ENCODE assay signal across 7 mouse cellular contexts in the genomic region with DNA sequence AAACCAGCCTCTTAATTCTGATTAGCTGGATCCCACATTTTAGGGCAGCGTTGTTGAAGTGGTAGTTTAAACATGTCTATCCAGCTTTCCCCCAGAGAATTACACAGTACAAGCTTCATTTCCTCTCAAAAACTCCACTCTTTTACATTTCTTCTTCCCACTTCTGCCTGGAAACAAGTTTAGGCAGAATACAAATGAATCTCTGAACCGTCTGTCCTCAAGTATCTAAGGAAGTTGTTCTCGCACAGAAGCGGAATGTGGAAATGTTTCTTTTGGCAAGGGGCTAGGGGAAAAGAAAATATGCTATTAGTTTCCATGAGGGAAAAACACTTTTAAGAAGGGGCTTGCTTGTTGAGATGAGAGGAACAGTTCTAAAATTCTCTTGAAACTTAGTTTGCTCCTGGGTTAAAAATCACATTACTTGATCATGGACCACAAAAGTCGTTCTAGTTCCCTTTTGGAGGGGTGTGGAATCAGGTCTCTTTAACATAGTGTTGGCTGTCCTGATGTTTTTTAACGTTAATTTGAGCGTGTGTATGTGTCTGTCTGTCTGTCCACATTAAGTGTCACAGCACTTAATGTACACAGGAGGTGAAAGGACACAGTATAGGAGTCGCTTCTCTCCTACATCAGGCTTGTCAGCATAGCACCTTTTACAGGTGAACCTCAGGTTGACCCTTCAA. TPM values are rescaled to one million over a fixed set of nuclear protein-coding genes. Genes with fewer than 3 reads are reported as not detected.
DNase-seq lines count a peak whose midpoint lies in the region; ATAC-seq and TF ChIP-seq lines count a peak whose summit lies in the region.

No protein-coding gene starts in this region.

- H3K79me2 ChIP-seq in macrophage (ENCODE audit: inconsistent target) = peaks cover 33% of the 10 kb centered on the region

- peak overlapping the region; percentile 73 for H3K27ac ChIP-seq in hindbrain, embryonic 11.5 days (ENCODE audit: low read depth, low read length)
- H3K27ac ChIP-seq in macrophage = peak overlapping the region; percentile 100

- H3K4me1 ChIP-seq in G1E (ENCODE audit: insufficient read depth, low read depth, low read length) = peaks cover 40% of the 10 kb centered on the region
- 0 out of 2 replicates have a peak, but pooled peaks cover 2% of the 10 kb centered on the region for H3K4me1 ChIP-seq in hindbrain, embryonic 11.5 days (replicated peaks; ENCODE audit: control insufficient read depth, insufficient read depth, low read length)

- H3K4me3 ChIP-seq in G1E (ENCODE audit: low read depth, low read length) (peak overlapping the region; percentile 99), macrophage (ENCODE audit: inconsistent target) (peak overlapping the region; percentile 54)
- H3K4me3 ChIP-seq in hindbrain, embryonic 11.5 days (ENCODE audit: low read depth, low read length) = peak overlapping the region; percentile 100

- no peaks in the 10 kb centered on the region for H3K9me3 ChIP-seq in G1E (replicated peaks)
- H3K9me3 ChIP-seq in hindbrain, embryonic 11.5 days (ENCODE audit: control insufficient read depth, low read length) = no peaks in the 10 kb centered on the region

- no peak for TF ChIP-seq CTCF in G1E (IDR thresholded peaks at IDR 0.05; ENCODE audit: low read depth, low read length)

- no peak for DNase-seq in G1E (ENCODE audit: low spot score)
- DNase-seq in hindbrain, embryonic 11.5 days (ENCODE audit: low spot score) = no peak
- no peak for DNase-seq in left cerebral cortex, postnatal 25 days (ENCODE audit: low spot score in 2 of 2)
- no peak for DNase-seq in urinary bladder, postnatal 36 days (ENCODE audit: low spot score in 2 of 2)

- peak overlapping the region; percentile 100 for H3K9ac ChIP-seq in hindbrain, embryonic 11.5 days (ENCODE audit: low read depth, low read length)

- H3K4me2 ChIP-seq in hindbrain, embryonic 11.5 days (replicated peaks; ENCODE audit: low read depth, low read length) = peak overlapping the region; percentile 40

- H3K27me3 ChIP-seq in G1E (ENCODE audit: insufficient read depth, low read length) = no peaks in the 10 kb centered on the region
- H3K27me3 ChIP-seq in hindbrain, embryonic 11.5 days (ENCODE audit: control insufficient read depth, insufficient read depth, low read length) = no peaks in the 10 kb centered on the region

- no peak for ATAC-seq in G1E (ENCODE audit: extremely low read depth, insufficient number of reproducible peaks, low FRiP score, poor library complexity, severe bottlenecking)
- peak; percentile 0; the same call in 1 of the 2 replicates for ATAC-seq in common myeloid progenitor, adult 5-6 weeks (replicated peaks; ENCODE audit: low read depth, poor library complexity, severe bottlenecking)
- ATAC-seq in hindbrain, embryonic 11.5 days (ENCODE audit: low FRiP score) = no peak
- no peak for ATAC-seq in megakaryocyte progenitor cell, adult 5-6 weeks (replicated peaks; ENCODE audit: poor library complexity)

- H3K36me3 ChIP-seq in G1E (replicated peaks) = no peaks in the 10 kb centered on the region
- no peaks in the 10 kb centered on the region for H3K36me3 ChIP-seq in hindbrain, embryonic 11.5 days (ENCODE audit: control insufficient read depth, insufficient read depth, low read length)
- no peaks in the 10 kb centered on the region for H3K36me3 ChIP-seq in macrophage (ENCODE audit: inconsistent target)

- intact Hi-C loops in left cerebral cortex, postnatal 25 days (cut with DNase I) = no loop called here

- WGBS in hindbrain, embryonic 11.5 days = 37% methylated on average over 8 of the region's 8 CpGs
- WGBS in macrophage (ENCODE audit: missing documents) = 7% methylated on average over 8 of the region's 8 CpGs

RNA-seq across cellular contexts. Expression of a gene that starts 17.7 kb away (rescaled TPM):
- total RNA-seq in G1E (2014; fragmentation: Nextera tagmentation) (217 and 257 TPM in 2 replicates), G1E (2017) (83.7 and 125 TPM in 2 replicates)
- polyA plus RNA-seq in G1E (2012) (57.8 and 76.7 TPM in 2 replicates), macrophage (2018) (11.4 to 34.5 TPM (median 15.8 TPM) in 3 replicates)
- total RNA-seq in common myeloid progenitor, adult 5-6 weeks (2017) = 184 and 190 TPM in 2 replicates
- 45.4 and 64.4 TPM in 2 replicates for polyA plus RNA-seq in hindbrain, embryonic 11.5 days (2014; fragmentation: Nextera tagmentation; extraction: Ambion mirVana)
- total RNA-seq in macrophage (2018; cell fraction: chromatin; rRNA removed) = 100 to 1,000 TPM; 403 to 732 (median 510) TPM
- 10 to 100 TPM; 21.1 to 41.7 (median 26.6) TPM for total RNA-seq in macrophage (2018; cell fraction: cytosol; rRNA removed)
- total RNA-seq in macrophage (2018; cell fraction: nucleus; rRNA removed) = 100 to 1,000 TPM; 110 to 331 (median 224) TPM
- total RNA-seq in left cerebral cortex, postnatal 25 days (2021) = 10 to 100 TPM; 45.7 to 57.4 TPM
- total RNA-seq in megakaryocyte progenitor cell, adult 5-6 weeks (2015) = 46.8 and 54.3 TPM in 2 replicates
- total RNA-seq in megakaryocyte progenitor cell, adult 5-6 weeks (2017) = 82.2 and 117 TPM in 2 replicates
